Mouse (Mus musculus) olfactory bulb, adult 2 months (tissue): ENCODE measurements around the gene Fbxo7.

Experiments
- CTCF ChIP-seq: fragments of 200-500 bp; IDR thresholded peaks from 2 replicates; pipeline ENCODE4 v1.5.1; 2012; ENCODE audit warnings: low read depth, mild to moderate bottlenecking, low read length, moderate library complexity; ENCODE audit not compliant: insufficient read depth
- POLR2A ChIP-seq: fragments of 200-500 bp; IDR thresholded peaks from 2 replicates; pipeline ENCODE4 v1.6.1; 2012; ENCODE audit warnings: mild to moderate bottlenecking, low read depth, low read length, moderate library complexity; ENCODE audit not compliant: insufficient read depth

GRCm38 (mm10) chr10:85972915-85973314 is 48.9 kb upstream of the Fbxo7 start:
- TF ChIP-seq CTCF = no peak
- TF ChIP-seq POLR2A = no peak
